Mouse (Mus musculus): ENCODE data around the gene Zdhhc22. TPM values are rescaled to one million over a fixed set of nuclear protein-coding genes. Genes with fewer than 3 reads are reported as not detected.
A peak's percentile ranks its signal among the peaks of the same experiment; 100 is the strongest.

Gene Zdhhc22
- total RNA-seq, 2 experiments from 2014 or later, result 53.8 to 58.4 TPM

- no peak for DNase-seq (ENCODE audit: low spot score in 2 of 2)
Measured at GRCm38 (mm10) chr12:86998699-86999098, 8.5 kb upstream of the Zdhhc22 start.

DNA sequence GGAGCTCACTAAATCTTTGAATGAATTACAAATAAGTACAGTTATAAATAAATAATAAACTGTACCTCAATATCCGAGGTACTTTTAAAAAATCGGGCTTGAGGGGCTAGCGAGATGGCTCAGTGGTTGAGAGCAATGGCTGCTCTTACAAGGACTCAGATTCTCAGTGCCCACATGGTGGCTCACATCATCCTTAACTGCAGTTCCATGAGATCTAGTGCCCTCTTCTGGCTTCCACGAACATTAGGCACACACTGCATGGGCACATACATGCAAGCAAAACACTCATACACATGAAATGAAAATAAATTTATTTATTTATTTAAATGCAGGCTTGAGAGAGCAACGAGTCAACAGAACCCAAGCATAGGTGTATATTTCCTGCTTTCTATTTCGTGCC is 5.7 kb upstream of the Zdhhc22 start:
- DNase-seq (ENCODE audit: low spot score in 2 of 2), result no peak

- no peak for DNase-seq (ENCODE audit: low spot score in 2 of 2)
Measured at GRCm38 (mm10) chr12:86994776-86995175, 4.5 kb upstream of the Zdhhc22 start.

DNA sequence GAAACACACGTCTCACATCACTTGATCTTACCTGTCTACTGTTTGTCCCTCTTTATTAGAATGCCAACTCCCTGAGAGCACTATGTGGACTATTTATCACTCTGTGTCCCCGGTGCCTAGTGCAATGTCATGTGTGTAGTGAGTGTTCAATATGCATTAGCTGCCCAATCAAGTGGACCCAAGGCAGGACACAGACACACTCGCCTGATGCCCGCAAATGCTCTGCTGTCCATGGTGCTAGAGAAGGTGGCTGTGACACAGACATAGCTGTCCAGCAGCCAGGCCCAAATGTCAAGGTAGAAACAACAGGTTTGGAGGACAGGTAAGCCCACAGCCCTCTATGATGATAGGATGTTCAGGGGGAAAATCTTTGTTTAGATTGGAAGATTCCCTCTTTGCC is 3.9 kb upstream of the Zdhhc22 start:
- no peak for DNase-seq (ENCODE audit: low spot score in 2 of 2)

DNA sequence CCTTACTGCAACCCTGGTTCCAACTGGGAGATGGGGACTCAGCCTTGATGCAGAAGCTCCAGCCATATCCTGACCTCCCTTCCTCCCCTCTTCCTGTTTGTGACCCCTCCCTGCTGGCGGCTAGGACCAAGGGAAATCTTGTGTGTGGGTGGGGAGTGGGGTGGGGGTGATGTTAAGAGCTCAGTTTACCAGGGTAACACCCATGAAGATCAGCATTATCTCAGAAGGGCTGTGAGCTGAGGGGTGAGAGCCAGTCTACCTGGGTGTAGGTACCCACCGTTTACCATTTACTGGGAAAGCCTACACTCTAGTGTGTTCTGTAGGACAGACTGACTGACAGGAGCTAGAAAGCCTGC is 503 bp upstream of the Zdhhc22 start:
- DNase-seq (ENCODE audit: low spot score in 2 of 2), result no peak

DNA sequence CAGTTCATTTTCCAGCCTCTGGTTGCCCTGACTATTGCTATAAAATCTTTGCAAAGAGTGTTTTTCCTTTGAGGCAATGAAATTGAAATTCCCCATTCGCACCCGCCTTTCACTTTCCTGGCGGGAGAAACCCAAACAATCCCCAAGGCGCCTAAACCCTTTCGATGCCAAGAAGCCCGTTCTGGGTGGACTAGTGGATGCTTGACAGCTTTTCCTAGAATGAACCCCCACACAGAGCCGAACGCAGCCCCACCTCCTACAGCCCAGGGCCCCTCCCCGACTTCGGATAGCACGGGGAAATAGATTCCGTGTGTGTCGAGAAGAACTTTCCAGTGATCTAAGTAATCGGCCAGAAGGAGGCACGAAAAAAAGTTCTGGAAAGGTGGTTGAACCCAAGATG is 852 bp downstream of the Zdhhc22 start:
- no peak for DNase-seq (ENCODE audit: low spot score in 2 of 2)

GRCm38 (mm10) chr12:86988227-86988626 is 2.0 kb downstream of the Zdhhc22 start:
- no peak for DNase-seq (ENCODE audit: low spot score in 2 of 2)

DNA sequence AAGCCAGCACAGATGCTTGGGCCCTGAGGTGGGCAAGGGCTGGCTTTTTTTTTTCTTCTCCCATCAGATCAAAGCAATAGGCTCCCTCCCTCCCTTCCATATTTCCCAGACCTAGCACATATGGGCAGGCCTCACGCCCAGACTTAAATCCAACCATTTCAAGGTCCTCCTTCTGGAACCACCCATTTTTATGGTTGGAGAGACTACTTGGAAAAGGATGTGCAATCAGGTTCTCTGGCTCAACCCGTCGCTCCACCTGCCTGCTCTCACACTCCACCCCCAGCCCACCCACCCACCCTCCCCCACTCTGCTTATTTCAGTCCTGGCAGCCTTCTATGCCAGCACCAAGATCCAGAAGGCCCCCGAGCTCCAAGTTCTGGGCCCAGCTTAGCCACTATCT is 3.7 kb downstream of the Zdhhc22 start:
- no peak for DNase-seq (ENCODE audit: low spot score in 2 of 2)

DNA sequence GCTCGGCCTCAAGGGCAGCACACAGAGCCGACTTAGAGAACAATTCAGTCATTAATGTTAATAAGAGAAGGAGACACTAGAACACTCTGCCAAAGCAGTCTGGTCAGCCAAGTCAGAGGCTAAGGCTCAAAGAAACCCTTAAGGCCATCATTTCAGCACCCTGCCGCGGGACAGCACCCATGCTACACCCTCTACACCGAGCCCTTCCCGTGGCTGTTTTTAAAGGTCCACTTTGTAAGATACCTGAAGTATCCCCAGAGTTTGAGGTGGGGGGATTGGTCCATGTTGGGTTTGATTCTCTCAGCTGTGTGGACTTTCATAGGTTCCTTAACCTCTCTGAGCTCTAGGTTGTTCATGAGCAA is 6.1 kb downstream of the Zdhhc22 start:
- no peak for DNase-seq (ENCODE audit: low spot score in 2 of 2)

- peak in 1 of 2 experiments; percentile 52 for DNase-seq (ENCODE audit: low spot score in 2 of 2)
Measured at GRCm38 (mm10) chr12:86983470-86984193, 6.6 kb downstream of the Zdhhc22 start.

DNA sequence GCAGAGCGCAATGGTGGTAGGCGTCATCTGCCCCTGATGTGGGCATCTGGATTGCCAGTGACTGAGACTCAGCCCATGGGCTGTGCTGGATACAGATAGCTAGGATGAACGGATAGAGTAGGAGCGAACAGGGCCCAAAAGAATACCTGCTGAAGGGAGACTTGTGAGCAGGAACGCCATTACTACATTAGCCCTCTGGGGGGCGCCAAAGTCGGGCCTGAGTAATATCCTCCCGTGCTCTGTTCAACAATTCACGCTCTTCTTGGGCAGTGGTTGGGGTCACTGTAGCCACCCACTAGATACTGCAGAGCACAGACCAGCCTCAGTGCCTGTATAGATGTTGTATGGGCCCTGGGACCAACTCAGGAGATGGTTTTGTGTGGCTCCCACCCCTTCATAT is 9.1 kb downstream of the Zdhhc22 start:
- DNase-seq (ENCODE audit: low spot score in 2 of 2), result no peak

DNA sequence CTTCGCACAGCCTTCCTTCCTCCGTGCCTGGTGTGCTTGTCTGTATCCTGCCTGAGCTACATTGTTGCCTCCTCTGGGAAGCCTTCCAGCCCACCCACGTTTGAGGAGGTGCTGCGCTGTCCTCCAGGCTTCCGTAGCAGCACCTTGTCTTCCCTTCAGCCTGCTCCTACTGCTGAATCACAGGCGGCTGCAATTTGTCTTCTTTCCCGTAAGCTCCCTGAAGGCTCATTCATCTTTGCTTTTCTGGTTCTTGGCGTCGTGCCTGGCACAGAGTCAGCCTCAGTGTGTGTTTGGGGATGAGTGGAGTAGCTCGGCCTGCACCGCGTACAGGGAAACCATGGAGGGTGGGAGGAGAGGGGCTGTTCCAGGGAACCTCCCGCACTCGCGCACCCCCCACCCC is 12.4 kb downstream of the Zdhhc22 start:
- DNase-seq (ENCODE audit: low spot score in 2 of 2), result peak; percentile 84 to 89

DNA sequence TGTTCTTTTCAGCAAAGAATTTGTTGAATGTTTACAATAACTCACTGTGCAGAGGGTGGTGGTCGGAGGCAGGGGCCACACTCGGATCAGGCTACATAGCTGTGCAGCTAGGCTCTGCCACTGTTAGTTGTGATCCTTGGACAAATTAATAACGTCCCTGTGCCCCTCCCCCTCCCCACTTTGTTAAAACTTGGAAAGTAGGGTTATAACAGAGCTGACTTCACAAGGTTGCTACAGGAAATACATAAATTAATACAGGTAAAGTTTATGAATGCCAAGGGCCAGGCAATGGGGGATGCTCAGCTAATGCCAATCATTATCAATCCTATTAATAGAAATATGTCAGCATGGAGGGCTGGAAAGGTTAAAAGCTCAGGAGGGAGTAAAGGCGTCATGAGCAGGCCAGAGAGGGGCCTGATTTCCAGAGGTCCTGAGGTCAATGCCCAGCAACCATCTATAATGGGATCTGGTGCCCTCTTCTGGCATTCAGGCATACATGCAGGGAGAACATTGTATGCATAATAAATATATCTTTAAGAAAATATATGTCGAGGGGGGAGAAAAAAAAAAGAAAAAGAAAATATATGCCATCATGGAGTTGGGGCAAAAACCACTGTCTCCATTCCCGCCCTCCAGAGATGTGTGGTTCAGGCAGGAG is 13.6 kb downstream of the Zdhhc22 start:
- no peak for DNase-seq (ENCODE audit: low spot score in 2 of 2)

GRCm38 (mm10) chr12:86975761-86976160 is 14.5 kb downstream of the Zdhhc22 start:
- no peak for DNase-seq (ENCODE audit: low spot score in 2 of 2)

DNA sequence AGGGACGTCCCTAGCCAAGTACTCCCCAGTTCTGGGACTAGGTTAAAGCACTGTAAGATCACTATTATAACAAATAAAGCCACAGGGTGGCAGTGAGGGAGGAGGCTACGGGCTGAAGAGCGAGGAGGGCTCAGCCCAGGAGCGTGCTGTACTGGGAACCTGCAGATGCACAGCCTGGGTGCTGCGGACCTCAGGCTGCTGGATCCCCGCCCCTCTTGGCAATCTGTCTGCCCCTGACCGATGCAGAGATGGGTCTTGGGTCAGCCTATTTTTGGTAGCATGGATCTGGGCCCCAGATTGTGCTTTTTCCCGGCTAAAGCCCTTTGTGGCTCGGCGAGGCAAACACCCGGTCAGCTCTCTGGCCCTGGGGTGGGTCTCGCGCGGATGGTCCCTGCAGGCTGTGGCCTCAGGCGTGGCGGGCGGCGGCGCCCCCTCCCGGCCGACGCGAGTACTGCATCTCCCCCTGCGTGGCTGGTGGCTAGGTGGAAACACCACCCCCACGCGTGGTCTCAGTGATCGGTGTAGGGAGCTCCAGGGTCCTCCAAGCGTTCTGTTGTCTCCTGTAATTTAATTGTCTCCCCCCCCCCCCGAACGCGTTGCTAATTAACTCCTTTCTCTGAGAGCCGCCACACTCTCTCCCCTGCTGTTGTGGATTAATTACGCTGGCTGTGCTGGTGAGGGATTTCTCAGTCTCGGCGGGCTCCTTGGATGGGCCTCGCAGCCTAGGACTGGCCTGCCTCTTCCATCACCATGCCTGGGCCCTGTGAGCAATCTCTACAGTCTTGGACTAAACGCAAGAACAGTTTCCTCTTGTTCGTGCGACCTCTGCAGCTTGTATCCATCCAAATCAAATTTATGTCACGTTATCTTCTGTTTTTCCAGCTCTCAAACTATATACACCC is 15.6 kb downstream of the Zdhhc22 start:
- DNase-seq (ENCODE audit: low spot score in 2 of 2), result peak; percentile 72 to 74

DNA sequence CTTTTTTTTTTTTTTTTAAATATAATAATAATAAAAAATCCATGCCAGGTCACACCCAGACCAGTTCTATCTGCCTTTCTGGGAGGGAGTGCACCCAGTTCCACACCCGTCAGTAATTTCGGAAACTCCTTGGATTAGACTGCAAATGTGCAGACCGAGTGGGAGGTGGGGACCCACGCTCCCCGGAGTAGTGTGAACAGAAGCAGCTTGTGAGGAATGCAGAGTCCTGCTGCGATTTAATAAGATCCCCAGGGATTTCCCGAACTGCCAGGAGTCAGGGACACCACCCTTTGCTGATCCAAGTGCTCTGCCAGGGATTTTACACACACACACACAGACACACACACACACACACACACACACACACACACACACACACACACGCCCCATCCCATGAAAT is 16.5 kb downstream of the Zdhhc22 start:
- DNase-seq (ENCODE audit: low spot score in 2 of 2), result peak; percentile 50 to 76

DNA sequence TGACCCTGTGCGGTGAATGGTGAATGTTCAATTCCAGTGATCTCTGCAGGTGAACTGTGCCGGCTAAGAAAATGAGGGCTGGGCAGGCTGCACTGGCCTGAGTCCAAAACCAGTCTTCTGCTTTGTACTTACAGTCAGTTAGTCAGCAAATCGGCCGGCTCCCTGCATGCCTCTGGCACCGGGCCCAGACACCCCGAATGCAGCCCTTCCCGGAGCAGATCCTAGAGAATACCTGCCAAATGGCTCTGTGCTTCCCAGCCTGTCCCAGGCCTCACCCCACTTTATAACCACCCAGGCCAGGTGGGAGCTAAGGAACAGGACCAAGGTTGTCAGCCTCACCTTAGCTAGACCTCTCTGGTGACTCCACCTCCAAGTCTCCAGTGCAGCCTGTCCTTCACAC is 17.0 kb downstream of the Zdhhc22 start:
- peak in 1 of 2 experiments; percentile 74 for DNase-seq (ENCODE audit: low spot score in 2 of 2)

DNA sequence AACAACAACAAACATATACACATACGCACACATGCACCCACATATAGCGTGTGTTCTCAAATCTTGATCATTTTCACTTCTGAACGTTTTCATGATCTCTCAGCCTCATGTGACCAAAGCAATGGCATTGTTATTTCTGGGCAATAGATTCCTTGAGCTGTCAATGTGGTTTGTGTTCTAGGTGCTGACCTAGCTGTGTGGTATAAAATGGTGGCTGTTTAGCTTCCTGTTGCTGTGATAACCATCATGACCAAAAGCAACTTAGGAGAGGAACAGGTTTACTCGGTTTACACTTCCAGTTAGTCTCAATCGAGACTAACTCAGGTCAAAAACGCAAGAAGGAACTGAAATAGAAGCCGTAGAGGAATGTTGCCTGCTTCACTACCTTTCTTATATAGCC is 19.1 kb downstream of the Zdhhc22 start:
- DNase-seq (ENCODE audit: low spot score in 2 of 2), result no peak

DNA sequence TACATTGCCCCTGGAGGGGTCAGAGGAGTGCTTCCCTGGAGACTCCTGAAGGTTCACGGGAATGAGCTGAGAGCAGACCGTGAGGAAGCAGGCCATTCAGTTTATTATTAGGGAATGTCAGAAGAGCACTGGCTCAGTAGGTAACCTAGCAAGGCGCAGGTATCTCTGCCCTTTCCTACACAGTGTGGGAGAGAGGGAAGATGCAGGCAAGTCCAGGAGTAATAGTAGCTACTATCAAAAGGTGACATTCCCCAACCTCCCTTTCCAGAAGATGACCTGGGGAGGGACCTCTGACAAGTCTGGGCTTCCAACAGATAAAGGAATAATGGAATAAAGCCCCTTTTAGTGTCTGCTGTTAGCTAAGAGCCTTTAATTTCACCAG is 21.0 kb downstream of the Zdhhc22 start:
- DNase-seq (ENCODE audit: low spot score in 2 of 2), result no peak

DNA sequence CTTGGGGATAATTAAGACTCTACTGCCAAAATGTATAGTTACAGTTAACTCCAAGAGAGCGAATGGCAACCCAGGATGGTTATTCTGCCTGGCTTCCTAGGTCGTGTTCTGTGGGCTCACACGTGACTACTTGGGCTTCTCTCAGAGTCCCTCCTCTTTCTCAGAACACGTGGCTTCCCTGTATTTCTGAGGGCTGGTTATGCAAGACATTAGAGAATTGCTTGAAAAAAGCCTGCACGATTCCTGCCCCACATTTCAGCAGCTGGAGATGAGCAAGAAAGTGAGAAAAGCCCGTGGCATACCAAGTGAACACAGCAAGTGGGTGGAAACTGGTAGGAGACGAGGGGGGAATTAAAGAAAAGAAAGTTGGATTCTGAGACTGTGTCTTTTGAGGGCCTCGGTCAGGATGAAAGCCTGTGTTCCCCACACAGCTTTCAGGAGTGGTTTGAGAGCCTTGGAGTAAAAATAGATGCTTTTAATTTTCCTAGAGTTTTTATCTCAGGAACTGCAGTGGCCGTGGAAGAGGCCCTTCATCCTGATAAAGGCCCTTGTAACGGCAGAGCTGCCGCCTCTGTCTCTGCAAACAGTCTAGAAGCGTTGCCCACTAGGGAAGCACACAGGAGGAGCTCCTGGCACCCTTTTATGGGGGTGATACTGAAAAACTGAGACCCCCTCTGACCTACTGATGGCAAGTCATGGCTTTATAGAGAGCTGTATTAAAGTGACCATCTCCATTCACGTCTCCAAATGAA is 21.6 kb downstream of the Zdhhc22 start:
- DNase-seq (ENCODE audit: low spot score in 2 of 2), result peak; percentile 52 to 78

DNA sequence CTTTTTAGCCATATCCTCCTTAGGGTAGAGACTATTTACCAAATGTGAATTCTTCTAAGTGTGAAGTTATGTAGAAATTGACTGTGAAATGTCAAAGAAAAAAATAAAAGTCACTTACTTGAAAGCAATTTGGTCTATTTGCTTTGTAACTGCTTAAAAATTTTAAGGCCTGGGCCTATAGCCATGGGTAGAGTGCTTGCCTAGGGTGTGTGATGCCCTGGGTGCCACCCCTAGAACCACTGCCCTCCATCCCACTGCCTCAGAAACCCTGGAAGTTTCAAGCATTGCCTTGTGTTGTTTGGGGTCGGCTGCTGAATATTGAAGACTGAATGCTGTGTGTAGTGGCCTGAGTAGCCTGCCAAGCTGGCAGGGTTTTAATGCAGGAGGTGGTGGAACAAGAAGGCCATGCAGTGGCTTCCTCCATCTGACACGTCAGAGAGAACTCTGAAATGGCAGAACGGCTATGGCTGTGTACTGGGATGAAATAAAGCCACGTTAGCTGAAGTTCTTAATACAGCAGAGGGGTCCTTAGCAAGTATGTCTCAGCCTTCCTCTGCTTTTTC is 24.9 kb downstream of the Zdhhc22 start:
- no peak for DNase-seq (ENCODE audit: low spot score in 2 of 2)
